Mouse (Mus musculus) embryonic facial prominence, embryonic 11.5 days (tissue): ENCODE results near the gene Itm2b. TPM values are rescaled to one million over a fixed set of nuclear protein-coding genes. Genes with fewer than 3 reads are reported as not detected.

Source experiments
- ATAC-seq: fragments of 200-750 bp; cut with Nextera tagmentation; replicated peaks from 2 replicates; pipeline ENCODE4 v1.8.0; 2017; ENCODE audit warnings: low read depth; ENCODE audit not compliant: insufficient number of reproducible peaks, low FRiP score, low TSS enrichment
- DNase-seq: peaks from one replicate; pipeline ENCODE4 v3.0.0-alpha.2; 2015; ENCODE audit warnings: low spot score
- H3K27ac ChIP-seq: fragments of 300-500 bp; sonication (generic); replicated peaks from 2 replicates; pipeline ENCODE4 v1.5.1; 2014; ENCODE audit warnings: mild to moderate bottlenecking, low read depth, low read length, control low read depth
- H3K27me3 ChIP-seq: fragments of 300-500 bp; sonication (generic); 2 replicates; pipeline ENCODE4 v1.6.1; 2014; ENCODE audit warnings: mild to moderate bottlenecking, low read length, moderate library complexity, mixed read lengths; ENCODE audit not compliant: control insufficient read depth, insufficient read depth
- H3K36me3 ChIP-seq: fragments of 300-500 bp; sonication (generic); replicated peaks from 2 replicates; pipeline ENCODE4 v1.6.1; 2014; ENCODE audit warnings: low read depth, mild to moderate bottlenecking, low read length, moderate library complexity, mixed read lengths; ENCODE audit not compliant: control insufficient read depth, insufficient read depth
- H3K4me1 ChIP-seq: fragments of 300-500 bp; sonication (generic); 2 replicates; pipeline ENCODE4 v1.6.1; 2014; ENCODE audit warnings: low read length, mixed read lengths; ENCODE audit not compliant: control insufficient read depth, insufficient read depth
- H3K4me2 ChIP-seq: fragments of 300-500 bp; sonication (generic); 2 replicates; pipeline ENCODE4 v1.6.1; 2014; ENCODE audit warnings: low read depth, mild to moderate bottlenecking, control low read depth, low read length, moderate library complexity
- H3K4me3 ChIP-seq: fragments of 300-500 bp; sonication (generic); 2 replicates; pipeline ENCODE4 v1.5.1; 2014; ENCODE audit warnings: low read depth, low read length, control low read depth
- H3K9ac ChIP-seq: fragments of 300-500 bp; sonication (generic); replicated peaks from 2 replicates; pipeline ENCODE4 v1.6.1; 2014; ENCODE audit warnings: mild to moderate bottlenecking, control low read depth, low read length
- H3K9me3 ChIP-seq: fragments of 300-500 bp; sonication (generic); replicated peaks from 2 replicates; pipeline ENCODE4 v1.6.1; 2016; ENCODE audit warnings: mild to moderate bottlenecking, low read length, inconsistent platforms, mixed read lengths; ENCODE audit not compliant: control insufficient read depth
- WGBS: fragments of 180-500 bp; shearing (Covaris S2); extraction: QIAGEN DNeasy Blood & Tissue Kit; methylation state at CpG from one replicate; pipeline ENCODE4 v1.1.7; 2014; 5-methylcytosine and 5-hydroxymethylcytosine counted together
- polyA plus RNA-seq: library from polyadenylated mRNA; unstranded; fragments of >200 nt; fragmentation: Nextera tagmentation; extraction: Ambion mirVana; gene quantifications from 2 replicates; pipeline ENCODE4 v1.2.1, GENCODE M21; 2014

Gene Itm2b
- polyA plus RNA-seq, 1 experiment from 2014 or later: 378 TPM

- Histone ChIP-seq H3K27ac (no peak overlapping the region), H3K4me3 (no peak overlapping the region), H3K4me2 (no peak overlapping the region), H3K27me3 (no peaks in the 10 kb centered on the region), H3K9ac (no peak overlapping the region), H3K36me3 (no peaks in the 10 kb centered on the region), H3K4me1 (no peaks in the 10 kb centered on the region), H3K9me3 (no peaks in the 10 kb centered on the region)
- ATAC-seq: no peak
- no peak for DNase-seq
- 36% methylated on average over 5 of the region's 5 CpGs for WGBS
Observed at GRCm38 (mm10) chr14:73420138-73420745, 35.2 kb upstream of the Itm2b start.

GRCm38 (mm10) chr14:73416511-73416910, 31.4 kb upstream of the Itm2b start:
- H3K27ac ChIP-seq: no peak overlapping the region
- ATAC-seq (no peak), DNase-seq (no peak)
- 90% methylated on average over 5 of the region's 5 CpGs for WGBS
- H3K4me3 ChIP-seq: no peak overlapping the region
- no peaks in the 10 kb centered on the region; the same call in 1 of the 2 replicates for H3K4me1 ChIP-seq
- H3K9me3 ChIP-seq: no peaks in the 10 kb centered on the region
- H3K9ac ChIP-seq: no peak overlapping the region
- H3K27me3 ChIP-seq: no peaks in the 10 kb centered on the region
- H3K4me2 ChIP-seq: no peak overlapping the region
- no peaks in the 10 kb centered on the region for H3K36me3 ChIP-seq

- Histone ChIP-seq H3K4me2 (no peak overlapping the region), H3K9me3 (no peaks in the 10 kb centered on the region), H3K36me3 (no peaks in the 10 kb centered on the region), H3K4me3 (no peak overlapping the region), H3K9ac (no peak overlapping the region; the same call in 1 of the 2 replicates), H3K27ac (peak overlapping the region; percentile 65; the same call in 1 of the 2 replicates), H3K4me1 (no peaks in the 10 kb centered on the region; the same call in 1 of the 2 replicates), H3K27me3 (no peaks in the 10 kb centered on the region)
- DNase-seq (peak; percentile 89), ATAC-seq (peak; percentile 47; the same call in 1 of the 2 replicates)
- 21% methylated on average over 13 of the region's 13 CpGs for WGBS
Observed at GRCm38 (mm10) chr14:73415376-73416035, 30.4 kb upstream of the Itm2b start.

GRCm38 (mm10) chr14:73411729-73412128, 26.6 kb upstream of the Itm2b start:
- Histone ChIP-seq H3K4me2 (no peak overlapping the region), H3K27me3 (no peaks in the 10 kb centered on the region), H3K4me1 (no peaks in the 10 kb centered on the region; the same call in 1 of the 2 replicates), H3K36me3 (no peaks in the 10 kb centered on the region), H3K4me3 (no peak overlapping the region), H3K9me3 (no peaks in the 10 kb centered on the region), H3K9ac (no peak overlapping the region), H3K27ac (no peak overlapping the region)
- WGBS: 36% methylated on average over 1 of the region's 1 CpGs
- peak; percentile 43 for DNase-seq
- no peak for ATAC-seq

- DNase-seq (no peak), ATAC-seq (no peak)
- Histone ChIP-seq H3K9me3 (no peaks in the 10 kb centered on the region), H3K4me2 (no peak overlapping the region), H3K9ac (no peak overlapping the region), H3K4me3 (no peak overlapping the region), H3K27me3 (no peaks in the 10 kb centered on the region), H3K36me3 (no peaks in the 10 kb centered on the region), H3K4me1 (no peaks in the 10 kb centered on the region; the same call in 1 of the 2 replicates), H3K27ac (no peak overlapping the region)
- WGBS: 89% methylated on average over 3 of the region's 3 CpGs
Observed at GRCm38 (mm10) chr14:73410083-73410482, 25.0 kb upstream of the Itm2b start.

GRCm38 (mm10) chr14:73408223-73408845, 23.2 kb upstream of the Itm2b start:
- H3K27ac ChIP-seq: no peak overlapping the region
- no peaks in the 10 kb centered on the region for H3K27me3 ChIP-seq
- no peaks in the 10 kb centered on the region for H3K36me3 ChIP-seq
- H3K4me3 ChIP-seq: no peak overlapping the region
- H3K9ac ChIP-seq: no peak overlapping the region
- H3K9me3 ChIP-seq: no peaks in the 10 kb centered on the region
- H3K4me2 ChIP-seq: no peak overlapping the region
- WGBS: 64% methylated on average over 4 of the region's 4 CpGs
- no peak for ATAC-seq
- no peaks in the 10 kb centered on the region; the same call in 1 of the 2 replicates for H3K4me1 ChIP-seq
- DNase-seq: no peak

- Histone ChIP-seq H3K27me3 (no peaks in the 10 kb centered on the region), H3K36me3 (no peaks in the 10 kb centered on the region), H3K9ac (no peak overlapping the region), H3K4me1 (no peaks in the 10 kb centered on the region), H3K9me3 (no peaks in the 10 kb centered on the region), H3K4me2 (no peak overlapping the region), H3K27ac (no peak overlapping the region), H3K4me3 (no peak overlapping the region)
- no peak for DNase-seq
- no peak for ATAC-seq
- whole genome bisulfite sequencing: 70% methylated on average over 3 of the region's 3 CpGs
Observed at GRCm38 (mm10) chr14:73404016-73404415, 18.9 kb upstream of the Itm2b start.

GRCm38 (mm10) chr14:73403351-73403750, 18.3 kb upstream of the Itm2b start:
- Histone ChIP-seq H3K4me3 (no peak overlapping the region), H3K36me3 (no peaks in the 10 kb centered on the region), H3K27ac (no peak overlapping the region), H3K27me3 (no peaks in the 10 kb centered on the region), H3K4me1 (no peaks in the 10 kb centered on the region), H3K9me3 (no peaks in the 10 kb centered on the region), H3K9ac (no peak overlapping the region), H3K4me2 (no peak overlapping the region)
- DNase-seq: no peak
- 82% methylated on average over 5 of the region's 5 CpGs for WGBS
- no peak for ATAC-seq
